ENCODE assay signal across 16 mouse cellular contexts in genomic region chr6:135590084-135590483, GRCm38 (mm10).
"Had no signal": no experiment of that assay in that cellular context is flagged by ENCODE, and none has a peak within 500 bp of the region (broad histone marks: within the 10 kb centered on the region; RNA-seq: fewer than 3 reads in every experiment).

No protein-coding gene starts in this region.

- H3K4me3 ChIP-seq: neural tube, embryonic 13.5 days; neural tube, embryonic 15.5 days; stomach, embryonic 15.5 days had no signal

- H3K4me1 ChIP-seq: neural tube, embryonic 13.5 days; neural tube, embryonic 15.5 days; stomach, embryonic 15.5 days had no signal

- H3K4me2 ChIP-seq: neural tube, embryonic 13.5 days; neural tube, embryonic 15.5 days; stomach, embryonic 15.5 days had no signal

- H3K27ac ChIP-seq: neural tube, embryonic 13.5 days; neural tube, embryonic 15.5 days; stomach, embryonic 15.5 days; stomach, postnatal 0 days had no signal

- H3K36me3 ChIP-seq: neural tube, embryonic 13.5 days; neural tube, embryonic 15.5 days; stomach, embryonic 15.5 days had no signal

- H3K9me3 ChIP-seq: neural tube, embryonic 13.5 days; neural tube, embryonic 15.5 days; stomach, embryonic 15.5 days had no signal

- DNase-seq: retina, postnatal 1 day; right cerebral cortex, adult 18-20 months; right cerebral cortex, postnatal 14 days; right cerebral cortex, postnatal 25 days; right cerebral cortex, postnatal 4 days; spleen, adult 18-20 months; thymus, adult 18-20 months; thymus, adult 2 months; thymus, postnatal 14 days; thymus, postnatal 25 days; thymus, postnatal 36 days; thymus, postnatal 4 days had no signal

- H3K27me3 ChIP-seq: neural tube, embryonic 13.5 days; neural tube, embryonic 15.5 days; stomach, embryonic 15.5 days had no signal

- H3K9ac ChIP-seq: neural tube, embryonic 13.5 days; neural tube, embryonic 15.5 days; stomach, embryonic 15.5 days had no signal
